Mouse (Mus musculus) heart, embryonic 11.5 days (tissue): ENCODE results near the gene Slc25a30. TPM values are rescaled to one million over a fixed set of nuclear protein-coding genes. Genes with fewer than 3 reads are reported as not detected.
"Not testable (repeated sequence)": the region's sequence is repeated elsewhere in the genome, so short reads cannot be mapped to it uniquely, and the experiment has no call there.

Experiments used
- ATAC-seq: fragments of 200-750 bp; cut with Nextera tagmentation; replicated peaks from 2 replicates; pipeline ENCODE4 v1.8.0; 2017; ENCODE audit warnings: moderate library complexity; ENCODE audit not compliant: insufficient number of reproducible peaks, low FRiP score, low TSS enrichment
- H3K27ac ChIP-seq: fragments of 300-500 bp; sonication (generic); 2 replicates; pipeline ENCODE4 v1.5.1; 2014; ENCODE audit warnings: mild to moderate bottlenecking, low read depth, low read length
- H3K27me3 ChIP-seq: fragments of 300-500 bp; sonication (generic); 2 replicates; pipeline ENCODE4 v1.6.1; 2014; ENCODE audit warnings: mild to moderate bottlenecking, low read length, mixed read lengths; ENCODE audit not compliant: control insufficient read depth, insufficient read depth
- H3K36me3 ChIP-seq: fragments of 300-500 bp; sonication (generic); 2 replicates; pipeline ENCODE4 v1.6.1; 2014; ENCODE audit warnings: mild to moderate bottlenecking, low read length, moderate library complexity, mixed read lengths; ENCODE audit not compliant: control insufficient read depth, insufficient read depth
- H3K4me1 ChIP-seq: fragments of 300-500 bp; sonication (generic); 2 replicates; pipeline ENCODE4 v1.6.1; 2014; ENCODE audit warnings: low read length; ENCODE audit not compliant: control insufficient read depth, insufficient read depth
- H3K4me2 ChIP-seq: fragments of 300-500 bp; sonication (generic); 2 replicates; pipeline ENCODE4 v1.6.1; 2014; ENCODE audit warnings: mild to moderate bottlenecking, moderate library complexity
- H3K4me3 ChIP-seq: fragments of 300-500 bp; sonication (generic); 2 replicates; pipeline ENCODE4 v1.5.1; 2014; ENCODE audit warnings: low read depth, low read length
- H3K9ac ChIP-seq: fragments of 300-500 bp; sonication (generic); 2 replicates; pipeline ENCODE4 v1.6.1; 2014; ENCODE audit warnings: mild to moderate bottlenecking, low read depth, low read length, moderate library complexity
- H3K9me3 ChIP-seq: fragments of 300-500 bp; sonication (generic); replicated peaks from 2 replicates; pipeline ENCODE4 v1.6.1; 2016; ENCODE audit warnings: low read length; ENCODE audit not compliant: control insufficient read depth
- WGBS: fragments of 180-500 bp; shearing (Covaris S2); extraction: QIAGEN DNeasy Blood & Tissue Kit; methylation state at CpG from one replicate; pipeline ENCODE4 v1.1.7; 2014; ENCODE audit not compliant: insufficient replicate concordance; 5-methylcytosine and 5-hydroxymethylcytosine counted together
- polyA plus RNA-seq: library from polyadenylated mRNA; unstranded; fragments of >200 nt; fragmentation: Nextera tagmentation; extraction: Ambion mirVana; gene quantifications from 2 replicates; pipeline ENCODE4 v1.2.1, GENCODE M21; 2014

Slc25a30 gene
- polyA plus RNA-seq, 1 experiment from 2014 or later = 7.2 TPM

DNA sequence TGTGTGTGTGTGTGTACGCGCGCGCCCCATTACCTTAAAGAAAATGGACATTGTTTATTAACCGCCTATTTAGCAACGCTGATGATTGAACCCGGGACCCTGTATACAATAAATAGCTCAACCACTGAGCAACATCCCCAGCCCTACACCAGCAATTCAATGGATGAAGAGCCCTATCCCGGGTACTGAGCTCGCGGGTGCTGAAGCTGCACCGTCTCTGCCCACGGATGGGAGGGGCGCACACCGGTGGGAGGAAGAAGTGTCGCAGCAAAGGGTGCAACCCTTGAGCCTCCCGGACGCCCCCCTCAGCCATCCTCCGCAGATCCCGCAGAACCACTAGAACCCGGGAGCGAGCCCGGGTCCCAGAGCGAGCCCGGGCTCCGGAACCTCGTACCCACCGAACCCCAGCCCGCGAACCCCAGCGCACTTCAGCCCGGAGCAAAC is 391 bp downstream of the Slc25a30 start:
- peak overlapping the region; percentile 72 for H3K4me2 ChIP-seq
- peak overlapping the region; percentile 73 for H3K4me3 ChIP-seq
- H3K27ac ChIP-seq = peak overlapping the region; percentile 74; the same call in 1 of the 2 replicates
- no peaks in the 10 kb centered on the region for H3K27me3 ChIP-seq
- no peaks in the 10 kb centered on the region for H3K9me3 ChIP-seq
- H3K4me1 ChIP-seq = no peaks in the 10 kb centered on the region
- WGBS = 2% methylated on average over 31 of the region's 31 CpGs
- peak; percentile 69 for ATAC-seq
- peak overlapping the region; percentile 80 for H3K9ac ChIP-seq
- no peaks in the 10 kb centered on the region for H3K36me3 ChIP-seq

DNA sequence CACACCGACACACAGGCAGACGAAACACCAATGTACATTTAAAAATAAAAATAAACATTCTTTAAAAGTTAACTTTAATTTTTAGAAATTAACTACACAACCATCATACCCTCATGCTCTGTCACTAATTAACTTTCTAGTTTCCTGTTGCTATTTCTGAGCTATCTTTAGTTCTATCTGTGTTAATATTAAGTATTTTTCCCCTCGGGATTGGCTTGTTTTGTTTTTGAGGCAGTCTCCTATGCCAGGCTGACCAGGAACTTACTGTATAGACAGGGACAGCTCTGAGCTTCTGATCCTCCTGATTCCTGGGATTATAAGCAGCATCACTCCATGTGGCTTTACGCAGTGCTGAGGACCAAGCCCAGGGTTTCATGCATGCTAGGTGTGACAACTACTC is 6.9 kb downstream of the Slc25a30 start:
- ATAC-seq = no peak
- Histone ChIP-seq H3K9me3 (no peaks in the 10 kb centered on the region), H3K4me3 (no peak overlapping the region), H3K4me1 (no peaks in the 10 kb centered on the region), H3K9ac (no peak overlapping the region), H3K4me2 (no peak overlapping the region), H3K27me3 (no peaks in the 10 kb centered on the region), H3K27ac (no peak overlapping the region), H3K36me3 (no peaks in the 10 kb centered on the region)
- 86% methylated on average over 4 of the region's 4 CpGs for WGBS

GRCm38 (mm10) chr14:75776637-75777036 is 10.2 kb downstream of the Slc25a30 start:
- H3K4me3 ChIP-seq = no peak overlapping the region
- ATAC-seq = no peak
- WGBS = 91% methylated on average over 8 of the region's 8 CpGs

DNA sequence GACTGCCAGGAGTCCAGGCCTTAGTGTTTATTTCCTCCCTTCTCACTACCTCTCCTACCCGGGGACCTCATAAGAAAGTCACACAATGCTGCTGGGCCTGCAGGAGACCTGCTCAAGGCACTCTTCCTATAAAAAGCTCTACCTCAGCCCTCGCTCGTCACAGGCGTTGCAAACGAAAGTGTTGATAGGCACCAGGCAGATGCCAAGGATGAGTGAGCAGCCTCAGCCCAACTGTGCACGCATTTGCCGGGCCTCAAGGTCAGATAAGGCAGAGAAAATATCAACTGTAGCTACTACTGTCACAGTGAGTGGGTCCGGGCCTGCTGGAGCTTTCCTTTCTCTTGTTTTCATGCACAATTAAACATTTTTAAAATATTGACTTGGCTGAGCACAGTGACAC is 13.4 kb downstream of the Slc25a30 start:
- peak overlapping the region; percentile 38 for H3K4me2 ChIP-seq
- peak overlapping the region; percentile 81 for H3K27ac ChIP-seq

More at GRCm38 (mm10) chr14:75776637-75777036, 10.2 kb downstream of the Slc25a30 start:
- Histone ChIP-seq H3K36me3 (no peaks in the 10 kb centered on the region), H3K4me2 (no peak overlapping the region), H3K27me3 (no peaks in the 10 kb centered on the region), H3K9ac (no peak overlapping the region), H3K4me1 (peaks cover 17% of the 10 kb centered on the region), H3K27ac (no peak overlapping the region), H3K9me3 (no peaks in the 10 kb centered on the region)

DNA sequence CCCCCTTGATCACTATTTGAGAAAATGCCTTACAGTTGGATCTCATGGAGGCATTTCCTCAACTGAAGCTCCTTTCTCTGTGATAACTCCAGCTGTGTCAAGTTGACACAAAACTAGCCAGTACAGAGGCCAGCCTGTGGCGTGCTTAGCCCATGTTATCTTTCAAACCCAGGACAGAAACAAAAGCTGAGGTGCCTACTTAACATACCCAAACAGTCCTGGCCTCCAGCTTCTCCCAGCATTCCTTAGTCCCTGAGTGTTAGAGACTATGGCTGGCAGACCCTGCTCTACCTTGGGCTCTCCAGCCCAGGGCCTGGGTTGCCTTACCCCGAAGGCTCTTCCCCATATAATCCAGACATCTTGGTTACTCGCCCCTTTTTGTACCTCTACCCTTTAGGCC is 14.4 kb downstream of the Slc25a30 start:
- H3K27ac ChIP-seq = peak overlapping the region; percentile 81
- 62% methylated on average over 3 of the region's 3 CpGs for WGBS

More for the DNA sequence above, 13.4 kb downstream of the Slc25a30 start:
- Histone ChIP-seq H3K4me1 (peaks cover 17% of the 10 kb centered on the region), H3K27me3 (no peaks in the 10 kb centered on the region), H3K4me3 (no peak overlapping the region), H3K9me3 (no peaks in the 10 kb centered on the region), H3K36me3 (no peaks in the 10 kb centered on the region), H3K9ac (peak overlapping the region; percentile 39; the same call in 1 of the 2 replicates)
- peak; percentile 63 for ATAC-seq
- WGBS = 31% methylated on average over 8 of the region's 8 CpGs

DNA sequence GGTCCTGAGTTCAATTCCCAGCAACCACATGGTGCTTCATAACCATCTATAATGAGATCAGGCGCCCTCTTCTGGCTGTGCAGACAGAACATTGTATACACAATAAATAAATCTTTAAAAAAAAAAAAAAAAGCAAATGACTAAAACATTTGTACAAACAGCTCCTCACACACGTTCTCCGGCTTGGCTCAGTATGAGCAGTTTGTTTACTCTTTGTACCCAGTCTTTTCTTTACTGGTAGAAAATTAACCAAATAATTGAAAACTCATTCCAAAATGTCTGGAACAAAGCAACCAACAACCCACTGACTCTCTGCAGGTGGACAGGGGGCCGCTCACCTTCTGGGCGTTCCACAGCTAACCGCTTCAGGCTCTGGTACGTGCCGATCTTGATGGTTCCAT is 15.7 kb downstream of the Slc25a30 start:
- ATAC-seq = no peak
- Histone ChIP-seq H3K9ac (no peak overlapping the region), H3K36me3 (no peaks in the 10 kb centered on the region), H3K4me1 (peaks cover 17% of the 10 kb centered on the region), H3K27ac (no peak overlapping the region), H3K4me3 (no peak overlapping the region), H3K27me3 (no peaks in the 10 kb centered on the region), H3K9me3 (no peaks in the 10 kb centered on the region), H3K4me2 (no peak overlapping the region)
- 83% methylated on average over 8 of the region's 8 CpGs for WGBS

More for the DNA sequence above, 14.4 kb downstream of the Slc25a30 start:
- not testable (repeated sequence) for H3K9me3 ChIP-seq, H3K9ac ChIP-seq, H3K4me3 ChIP-seq, ATAC-seq, H3K4me2 ChIP-seq, H3K27me3 ChIP-seq, H3K36me3 ChIP-seq
- H3K4me1 ChIP-seq = peaks cover 17% of the 10 kb centered on the region

- 87% methylated on average over 9 of the region's 9 CpGs for WGBS
- no peak overlapping the region for H3K27ac ChIP-seq
- ATAC-seq = no peak
Measured at GRCm38 (mm10) chr14:75769334-75769733, 17.5 kb downstream of the Slc25a30 start.

DNA sequence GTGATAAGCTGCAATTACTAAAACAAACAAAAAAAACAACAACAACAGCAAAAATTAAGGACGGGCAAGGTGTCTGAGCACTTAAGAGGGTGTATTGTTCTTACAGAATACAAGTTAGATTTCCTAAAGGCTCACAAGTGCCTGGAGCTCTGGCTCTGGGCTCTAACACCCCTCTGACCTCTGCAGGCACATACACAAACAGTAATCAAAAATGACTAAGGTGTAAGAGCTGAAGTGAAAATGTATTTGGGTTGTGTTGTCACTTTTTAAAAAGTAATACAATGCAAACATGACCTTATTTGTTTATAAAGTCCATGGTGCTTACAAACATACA is 18.6 kb downstream of the Slc25a30 start:
- Histone ChIP-seq H3K4me1 (peaks cover 7% of the 10 kb centered on the region), H3K27me3 (no peaks in the 10 kb centered on the region), H3K9ac (no peak overlapping the region), H3K36me3 (no peaks in the 10 kb centered on the region), H3K4me3 (no peak overlapping the region), H3K4me2 (no peak overlapping the region), H3K27ac (no peak overlapping the region), H3K9me3 (no peaks in the 10 kb centered on the region)
- 2% methylated on average over 1 of the region's 1 CpGs for WGBS
- ATAC-seq = no peak

More at GRCm38 (mm10) chr14:75769334-75769733, 17.5 kb downstream of the Slc25a30 start:
- no peak overlapping the region for H3K4me2 ChIP-seq
- H3K4me3 ChIP-seq = no peak overlapping the region
- no peaks in the 10 kb centered on the region for H3K9me3 ChIP-seq
- no peak overlapping the region for H3K9ac ChIP-seq
- H3K36me3 ChIP-seq = no peaks in the 10 kb centered on the region
- H3K27me3 ChIP-seq = no peaks in the 10 kb centered on the region
- peaks cover 17% of the 10 kb centered on the region for H3K4me1 ChIP-seq

DNA sequence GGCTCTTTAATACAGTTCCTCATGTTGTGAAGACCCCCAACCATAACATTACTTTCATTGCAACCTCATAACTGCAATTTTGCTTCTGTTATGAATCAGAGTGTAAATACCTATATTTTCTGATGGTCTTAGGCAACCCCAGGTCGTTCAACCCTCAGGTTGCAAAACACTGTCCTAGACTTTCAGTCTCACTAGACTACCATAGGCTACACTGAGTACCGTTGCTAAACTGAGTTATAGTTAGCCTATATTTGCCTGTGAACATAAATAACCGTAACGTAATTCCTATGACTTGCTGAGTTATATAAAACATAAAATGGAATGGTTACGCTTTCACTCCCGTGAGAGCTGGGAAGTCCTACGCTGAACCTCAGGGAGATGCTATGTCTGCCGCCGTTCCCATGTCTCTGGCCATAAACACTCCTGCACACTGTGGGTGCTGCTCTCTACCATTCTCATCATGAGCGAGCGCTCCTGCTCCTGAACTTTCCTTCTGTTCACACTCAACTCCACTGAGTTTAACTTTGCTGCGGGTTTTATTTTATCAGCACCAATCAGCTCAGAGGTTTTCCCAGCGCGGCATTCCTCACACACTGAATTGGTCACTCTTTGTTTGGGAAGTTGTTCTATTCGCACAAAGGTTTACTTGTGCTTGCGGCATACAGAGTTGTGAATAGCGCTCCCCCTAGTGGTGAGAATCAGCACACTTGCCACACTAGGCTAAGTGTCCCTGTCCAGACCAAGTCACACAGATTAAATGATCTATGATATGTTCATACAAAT is 19.2 kb downstream of the Slc25a30 start:
- no peaks in the 10 kb centered on the region for H3K9me3 ChIP-seq
- H3K36me3 ChIP-seq = no peaks in the 10 kb centered on the region
- ATAC-seq = no peak
- peaks cover 2% of the 10 kb centered on the region for H3K4me1 ChIP-seq
- no peak overlapping the region for H3K9ac ChIP-seq
- no peaks in the 10 kb centered on the region for H3K27me3 ChIP-seq
- no peak overlapping the region for H3K4me3 ChIP-seq
- H3K4me2 ChIP-seq = no peak overlapping the region
- WGBS = 59% methylated on average over 17 of the region's 17 CpGs
- H3K27ac ChIP-seq = 0 out of 2 replicates have a peak overlapping the region, but pooled peaks have one; percentile 35
